Mouse (Mus musculus) limb, embryonic 11.5 days (tissue): ENCODE results near the gene Barhl1. TPM values are rescaled to one million over a fixed set of nuclear protein-coding genes. Genes with fewer than 3 reads are reported as not detected.

ENCODE experiments used
- ATAC-seq: fragments of 200-750 bp; cut with Nextera tagmentation; 2 replicates; pipeline ENCODE4 v1.8.0; 2017; ENCODE audit warnings: low read depth; ENCODE audit not compliant: insufficient number of reproducible peaks, low FRiP score, low TSS enrichment
- DNase-seq: peaks from one replicate; pipeline ENCODE4 v3.0.0-alpha.2; 2015; ENCODE audit warnings: low spot score
- H3K27ac ChIP-seq: fragments of 300-500 bp; sonication (generic); replicated peaks from 2 replicates; pipeline ENCODE4 v1.5.1; 2014; ENCODE audit warnings: low read depth, mild to moderate bottlenecking, low read length
- H3K27me3 ChIP-seq: fragments of 300-500 bp; sonication (generic); 2 replicates; pipeline ENCODE4 v1.6.1; 2014; ENCODE audit warnings: mild to moderate bottlenecking, low read length, mixed read lengths; ENCODE audit not compliant: control insufficient read depth, insufficient read depth
- H3K36me3 ChIP-seq: fragments of 300-500 bp; sonication (generic); 2 replicates; pipeline ENCODE4 v1.6.1; 2014; ENCODE audit warnings: mild to moderate bottlenecking, low read length, moderate library complexity, mixed read lengths; ENCODE audit not compliant: control insufficient read depth, insufficient read depth
- H3K4me1 ChIP-seq: fragments of 300-500 bp; sonication (generic); 2 replicates; pipeline ENCODE4 v1.6.1; 2014; ENCODE audit warnings: low read length, mixed read lengths; ENCODE audit not compliant: control insufficient read depth, insufficient read depth
- H3K4me2 ChIP-seq: fragments of 300-500 bp; sonication (generic); 2 replicates; pipeline ENCODE4 v1.6.1; 2014; ENCODE audit warnings: low read depth, mild to moderate bottlenecking, moderate library complexity; ENCODE audit not compliant: severe bottlenecking
- H3K4me3 ChIP-seq: fragments of 300-500 bp; sonication (generic); 2 replicates; pipeline ENCODE4 v1.5.1; 2014; ENCODE audit warnings: low read depth, low read length
- H3K9ac ChIP-seq: fragments of 300-500 bp; sonication (generic); 2 replicates; pipeline ENCODE4 v1.6.1; 2014; ENCODE audit warnings: mild to moderate bottlenecking, low read length
- H3K9me3 ChIP-seq: fragments of 300-500 bp; sonication (generic); 2 replicates; pipeline ENCODE4 v1.6.1; 2016; ENCODE audit warnings: low read length; ENCODE audit not compliant: control insufficient read depth
- WGBS: fragments of 180-500 bp; shearing (Covaris S2); extraction: QIAGEN DNeasy Blood & Tissue Kit; methylation state at CpG from one replicate; pipeline ENCODE4 v1.1.7; 2014; 5-methylcytosine and 5-hydroxymethylcytosine counted together
- polyA plus RNA-seq: library from polyadenylated mRNA; unstranded; fragments of >200 nt; fragmentation: Nextera tagmentation; extraction: Ambion mirVana; gene quantifications from 2 replicates; pipeline ENCODE4 v1.2.1, GENCODE M21; 2014

The Barhl1 gene
- not detected in 2 replicates for polyA plus RNA-seq

- no peak within 1 kb of the TSS for H3K9ac ChIP-seq
- DNase-seq = peak; percentile 37
- H3K4me2 ChIP-seq = no peak within 1 kb of the TSS
- 1% methylated on average over 18 of the region's 18 CpGs for WGBS
- no peak within 1 kb of the TSS for H3K4me3 ChIP-seq
- no peak for ATAC-seq
- no peaks in the 10 kb centered on the region for H3K36me3 ChIP-seq
- H3K27ac ChIP-seq = no peak within 1 kb of the TSS
- peaks cover 3% of the 10 kb centered on the region; the same call in 1 of the 2 replicates for H3K4me1 ChIP-seq
- H3K9me3 ChIP-seq = no peaks in the 10 kb centered on the region
- H3K27me3 ChIP-seq = peaks cover 92% of the 10 kb centered on the region
Observed at GRCm38 (mm10) chr2:28916513-28916865, at the start of gene Barhl1. TSS of gene Barhl1 (minus strand) at chr2:28916668.

GRCm38 (mm10) chr2:28963565-28963964, 47.1 kb upstream of the Barhl1 start:
- WGBS = 82% methylated on average over 6 of the region's 6 CpGs
- no peaks in the 10 kb centered on the region for H3K36me3 ChIP-seq
- H3K27me3 ChIP-seq = peaks cover 21% of the 10 kb centered on the region
- no peak overlapping the region for H3K4me3 ChIP-seq
- no peaks in the 10 kb centered on the region for H3K9me3 ChIP-seq
- DNase-seq (no peak), ATAC-seq (no peak)
- peaks cover 12% of the 10 kb centered on the region for H3K4me1 ChIP-seq
- no peak overlapping the region for H3K27ac ChIP-seq
- H3K9ac ChIP-seq = no peak overlapping the region
- H3K4me2 ChIP-seq = no peak overlapping the region

DNA sequence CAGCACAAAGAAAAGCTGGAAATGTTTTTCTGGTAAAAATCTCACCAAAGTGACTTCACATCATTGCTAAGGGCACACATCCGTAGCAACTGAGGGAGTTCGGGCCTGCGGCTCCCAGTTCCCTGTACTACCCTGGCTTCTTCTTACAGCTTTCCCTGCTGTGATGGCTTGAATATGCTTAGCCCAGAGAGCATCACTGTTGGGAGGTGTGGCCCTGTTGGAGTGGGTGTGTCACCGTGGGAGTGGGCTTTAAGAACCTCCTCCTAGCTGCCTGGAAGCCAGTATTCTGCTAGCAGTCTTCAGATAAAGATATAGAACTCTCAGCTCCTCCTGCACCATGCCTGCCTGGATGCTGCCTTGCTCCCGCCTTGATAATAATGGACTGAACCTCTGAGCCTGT, 45.2 kb upstream of the Barhl1 start:
- DNase-seq = no peak
- H3K4me1 ChIP-seq = peaks cover 10% of the 10 kb centered on the region
- no peak overlapping the region for H3K9ac ChIP-seq
- H3K27me3 ChIP-seq = peaks cover 14% of the 10 kb centered on the region
- no peak overlapping the region for H3K4me2 ChIP-seq
- H3K36me3 ChIP-seq = no peaks in the 10 kb centered on the region
- H3K9me3 ChIP-seq = no peaks in the 10 kb centered on the region
- no peak overlapping the region for H3K27ac ChIP-seq
- H3K4me3 ChIP-seq = no peak overlapping the region
- WGBS = 70% methylated on average over 5 of the region's 5 CpGs
- ATAC-seq = no peak

DNA sequence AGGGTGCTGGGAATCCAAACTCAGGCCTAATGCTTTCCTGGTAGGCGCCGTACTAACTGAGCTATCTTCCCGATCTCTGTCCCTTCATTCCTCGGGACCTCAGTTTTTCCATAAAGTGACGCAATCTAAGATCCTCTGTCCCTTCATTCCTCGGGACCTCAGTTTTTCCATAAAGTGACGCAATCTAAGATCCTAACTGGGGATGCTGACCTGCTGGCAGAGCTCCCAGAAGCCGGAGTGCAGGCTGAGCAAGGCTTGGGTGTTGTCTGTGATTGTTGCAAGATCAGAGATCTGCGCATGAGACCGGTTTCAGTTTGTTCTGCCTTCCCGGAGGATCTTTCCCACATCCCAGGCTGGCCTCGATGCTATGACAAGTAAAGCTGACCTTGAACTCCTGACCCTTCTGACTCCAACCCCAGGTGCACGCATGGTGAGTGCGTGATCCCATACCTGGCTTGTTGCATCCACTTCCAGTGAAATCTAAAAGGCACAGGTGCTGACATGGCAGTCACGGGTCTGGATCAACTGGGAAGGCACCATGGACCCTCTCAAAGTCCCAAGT, 44.6 kb upstream of the Barhl1 start:
- no peaks in the 10 kb centered on the region for H3K9me3 ChIP-seq
- peaks cover 14% of the 10 kb centered on the region for H3K27me3 ChIP-seq
- DNase-seq = no peak
- no peaks in the 10 kb centered on the region for H3K36me3 ChIP-seq
- no peak overlapping the region for H3K4me3 ChIP-seq
- H3K4me2 ChIP-seq = no peak overlapping the region
- 87% methylated on average over 15 of the region's 15 CpGs for WGBS
- no peak for ATAC-seq
- peaks cover 5% of the 10 kb centered on the region for H3K4me1 ChIP-seq
- no peak overlapping the region for H3K27ac ChIP-seq
- no peak overlapping the region for H3K9ac ChIP-seq

DNA sequence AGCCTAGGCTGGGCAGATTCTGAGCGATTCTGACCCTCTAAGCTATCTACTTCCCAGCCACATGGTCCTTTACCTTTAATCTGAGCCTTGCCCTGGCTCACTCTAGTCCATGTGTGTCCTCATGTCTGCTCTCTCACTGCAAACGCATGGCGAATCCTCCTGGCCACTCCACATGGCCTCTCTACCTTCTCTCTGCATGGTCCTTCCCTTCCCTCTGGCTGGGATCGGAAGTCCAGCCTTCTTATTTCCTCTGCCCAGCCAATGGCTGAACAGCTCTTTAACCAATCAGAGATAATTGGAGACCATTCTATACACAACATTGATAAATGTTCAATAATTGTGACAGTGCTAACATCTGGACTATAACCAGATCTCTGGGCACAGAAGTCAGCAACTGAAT, 40.4 kb upstream of the Barhl1 start:
- WGBS = 88% methylated on average over 4 of the region's 4 CpGs
- no peaks in the 10 kb centered on the region for H3K36me3 ChIP-seq
- H3K9me3 ChIP-seq = no peaks in the 10 kb centered on the region
- H3K9ac ChIP-seq = no peak overlapping the region
- no peak overlapping the region for H3K4me2 ChIP-seq
- H3K4me3 ChIP-seq = no peak overlapping the region
- ATAC-seq (no peak), DNase-seq (no peak)
- H3K27me3 ChIP-seq = peaks cover 10% of the 10 kb centered on the region; the same call in 1 of the 2 replicates
- H3K4me1 ChIP-seq = peaks cover 11% of the 10 kb centered on the region
- no peak overlapping the region for H3K27ac ChIP-seq

- Histone ChIP-seq H3K4me2 (no peak overlapping the region), H3K4me1 (peaks cover 11% of the 10 kb centered on the region), H3K36me3 (no peaks in the 10 kb centered on the region), H3K9ac (no peak overlapping the region), H3K27me3 (peaks cover 10% of the 10 kb centered on the region; the same call in 1 of the 2 replicates), H3K27ac (no peak overlapping the region), H3K4me3 (no peak overlapping the region), H3K9me3 (no peaks in the 10 kb centered on the region)
- ATAC-seq (no peak), DNase-seq (no peak)
- 85% methylated on average over 9 of the region's 9 CpGs for WGBS
Observed at GRCm38 (mm10) chr2:28954595-28954994, 38.1 kb upstream of the Barhl1 start.

- ATAC-seq (no peak), DNase-seq (peak; percentile 56)
- Histone ChIP-seq H3K36me3 (no peaks in the 10 kb centered on the region), H3K27me3 (peaks cover 9% of the 10 kb centered on the region; the same call in 1 of the 2 replicates), H3K4me3 (no peak overlapping the region), H3K4me2 (no peak overlapping the region), H3K9me3 (no peaks in the 10 kb centered on the region), H3K9ac (no peak overlapping the region), H3K27ac (no peak overlapping the region), H3K4me1 (peaks cover 11% of the 10 kb centered on the region)
- 6% methylated on average over 8 of the region's 8 CpGs for WGBS
Observed at GRCm38 (mm10) chr2:28952981-28953380, 36.5 kb upstream of the Barhl1 start.

DNA sequence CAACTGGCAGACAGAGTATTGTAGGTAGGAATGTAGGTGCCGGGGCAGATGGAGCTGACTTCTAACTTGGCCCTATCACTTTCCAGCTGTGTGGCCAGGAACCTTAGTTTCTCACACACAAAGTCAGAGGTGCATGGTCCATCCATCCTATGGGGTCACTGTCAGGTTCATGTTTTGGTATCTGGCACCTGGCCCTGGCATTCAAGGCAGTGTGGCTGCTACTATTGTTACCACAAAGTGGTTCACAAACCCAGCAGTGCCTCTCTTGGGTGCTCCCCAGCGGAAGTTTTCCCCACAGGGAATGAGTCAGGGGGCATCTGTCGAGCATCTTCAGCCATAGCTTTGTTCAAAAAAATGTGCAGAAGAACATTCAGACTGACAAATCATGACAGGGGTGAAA, 29.8 kb upstream of the Barhl1 start:
- H3K9me3 ChIP-seq = no peaks in the 10 kb centered on the region
- DNase-seq = no peak
- H3K4me1 ChIP-seq = peaks cover 11% of the 10 kb centered on the region
- no peaks in the 10 kb centered on the region for H3K36me3 ChIP-seq
- H3K9ac ChIP-seq = no peak overlapping the region
- no peak overlapping the region for H3K4me2 ChIP-seq
- ATAC-seq = no peak
- WGBS = 78% methylated on average over 3 of the region's 3 CpGs
- no peak overlapping the region for H3K27ac ChIP-seq
- no peak overlapping the region for H3K4me3 ChIP-seq
- H3K27me3 ChIP-seq = 0 out of 2 replicates have a peak, but pooled peaks cover 3% of the 10 kb centered on the region

- Histone ChIP-seq H3K4me1 (peaks cover 11% of the 10 kb centered on the region), H3K9me3 (no peaks in the 10 kb centered on the region), H3K27ac (no peak overlapping the region), H3K4me2 (no peak overlapping the region), H3K4me3 (no peak overlapping the region), H3K9ac (no peak overlapping the region), H3K27me3 (0 out of 2 replicates have a peak, but pooled peaks cover 6% of the 10 kb centered on the region), H3K36me3 (no peaks in the 10 kb centered on the region)
- DNase-seq (no peak), ATAC-seq (no peak)
- WGBS = 68% methylated on average over 6 of the region's 6 CpGs
Observed at GRCm38 (mm10) chr2:28945388-28945787, 28.9 kb upstream of the Barhl1 start.
